Mouse (Mus musculus) embryo, embryonic 11 days (tissue): ENCODE results near the gene Btbd3.

ENCODE experiments used
- DNase-seq: peaks from one replicate; pipeline ENCODE4 v3.0.0-alpha.2; 2015

Btbd3 gene

DNA sequence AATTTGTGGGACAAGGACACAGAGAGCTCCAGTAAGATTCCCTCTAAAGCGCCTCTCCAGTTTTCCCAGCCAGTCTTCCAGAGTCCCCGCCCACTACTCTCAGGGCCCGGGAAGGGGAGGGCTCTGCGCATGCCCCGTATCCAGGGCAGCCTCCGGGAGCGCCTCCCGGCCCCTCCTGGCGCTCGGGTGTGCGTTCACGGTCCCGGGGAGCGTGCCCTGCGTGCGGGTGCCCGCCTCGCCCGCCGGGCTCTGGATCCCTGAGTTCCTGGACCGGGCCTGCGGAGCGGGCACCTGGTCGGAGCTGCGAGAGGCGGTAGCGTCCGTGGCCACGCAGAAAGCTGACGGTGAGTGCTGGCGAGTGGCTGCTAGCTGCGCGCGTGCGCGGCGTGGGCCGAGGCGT, at the start of gene Btbd3:
TSS of gene Btbd3 (plus strand) at position 155 of the 400 bp plus-strand sequence.
- DNase-seq: peak; percentile 96

DNA sequence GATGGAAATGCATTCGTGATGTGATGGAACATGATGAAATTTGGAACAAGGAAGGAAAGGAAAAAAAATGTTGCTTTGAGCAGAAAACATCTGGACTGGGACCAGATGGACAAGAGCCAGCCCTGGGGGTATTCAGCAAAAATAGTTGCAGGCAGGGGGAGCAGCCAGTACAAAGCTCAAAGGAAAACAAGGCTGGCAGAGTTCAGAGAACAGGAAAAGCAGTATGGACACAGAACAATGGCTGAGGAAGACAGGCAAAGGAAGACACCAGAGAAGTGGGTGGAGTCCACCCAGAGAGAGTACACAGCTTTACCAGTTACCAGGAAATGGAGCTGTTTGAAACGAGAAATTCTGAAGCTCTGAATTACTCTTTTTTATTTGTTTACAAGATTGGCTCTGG, 40.8 kb upstream of the Btbd3 start:
- DNase-seq: peak; percentile 22

DNA sequence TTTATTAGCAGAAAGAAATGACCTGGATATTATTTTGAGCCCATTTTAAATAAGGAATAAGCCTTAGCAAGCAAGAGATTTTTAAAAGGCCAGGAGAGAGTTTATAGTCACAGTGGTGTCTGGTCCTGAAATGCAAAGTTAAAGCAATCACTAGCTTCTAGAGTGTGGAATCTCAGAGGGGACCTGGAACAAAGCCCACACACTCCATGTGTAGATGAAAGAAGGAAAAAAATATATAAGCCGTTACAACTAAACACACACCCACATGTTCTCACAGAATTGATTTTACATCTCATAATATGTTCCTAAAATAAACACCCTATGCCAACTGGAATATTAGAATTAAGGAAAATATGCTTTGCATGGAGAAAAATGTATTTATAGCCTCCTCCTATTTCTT, 36.1 kb upstream of the Btbd3 start:
- DNase-seq: no peak

DNA sequence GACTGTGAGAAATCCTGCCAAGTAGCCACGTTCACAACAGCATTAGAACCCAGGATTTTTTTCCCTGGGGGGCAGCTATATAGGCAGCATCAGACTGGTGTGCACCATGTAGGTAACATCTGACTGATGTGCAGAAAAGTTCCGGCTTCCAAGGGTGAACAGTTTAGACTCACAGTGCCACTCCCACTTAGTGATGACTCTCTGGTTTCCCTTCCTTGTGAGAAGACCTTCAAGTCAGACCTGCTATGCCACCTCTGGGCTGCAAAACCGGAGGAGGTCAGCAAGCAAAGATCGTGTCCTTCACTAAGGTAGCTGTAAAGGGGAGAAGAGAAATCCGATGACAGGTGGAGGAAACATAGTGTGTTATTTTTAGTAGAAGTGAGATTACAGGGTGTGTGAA, 24.1 kb upstream of the Btbd3 start:
- no peak for DNase-seq

DNA sequence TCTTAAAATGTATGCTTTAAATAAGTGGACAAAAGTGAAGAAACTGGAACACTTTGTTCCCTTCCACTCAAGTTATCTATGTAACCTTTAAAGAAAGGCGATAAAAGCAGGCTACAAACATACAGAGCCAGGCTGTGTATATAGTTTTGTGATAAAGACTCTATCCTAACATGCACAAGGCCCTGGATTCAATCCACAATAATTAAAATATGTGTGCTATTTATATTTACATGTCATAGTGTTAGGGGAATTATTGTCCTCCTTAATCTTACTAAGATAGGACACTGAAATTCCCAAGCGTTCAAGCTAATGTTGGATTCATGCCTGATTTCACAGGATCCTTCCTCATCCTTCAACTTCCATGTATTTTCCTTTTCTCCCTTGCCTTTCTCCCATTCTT, 20.2 kb upstream of the Btbd3 start:
- no peak for DNase-seq

DNA sequence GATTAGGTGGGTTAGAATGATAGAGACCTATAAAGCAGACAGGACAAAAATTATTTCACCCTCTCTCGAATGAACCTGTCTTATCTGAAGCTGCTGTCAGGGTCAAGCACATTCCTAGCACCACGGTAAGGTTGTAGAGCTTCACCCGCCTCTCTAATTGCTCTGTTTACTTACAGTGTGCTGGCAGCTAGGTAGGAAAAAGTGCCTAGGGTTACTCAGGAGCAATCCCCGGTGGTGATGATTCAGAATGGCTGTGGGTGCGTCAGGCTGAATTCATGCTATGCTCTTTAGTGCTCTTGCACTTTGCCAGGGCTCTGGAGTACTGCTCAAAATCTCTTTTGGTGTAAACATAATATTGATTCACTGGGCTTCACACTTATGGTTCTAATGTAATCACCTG, 13.9 kb upstream of the Btbd3 start:
- DNase-seq: no peak

DNA sequence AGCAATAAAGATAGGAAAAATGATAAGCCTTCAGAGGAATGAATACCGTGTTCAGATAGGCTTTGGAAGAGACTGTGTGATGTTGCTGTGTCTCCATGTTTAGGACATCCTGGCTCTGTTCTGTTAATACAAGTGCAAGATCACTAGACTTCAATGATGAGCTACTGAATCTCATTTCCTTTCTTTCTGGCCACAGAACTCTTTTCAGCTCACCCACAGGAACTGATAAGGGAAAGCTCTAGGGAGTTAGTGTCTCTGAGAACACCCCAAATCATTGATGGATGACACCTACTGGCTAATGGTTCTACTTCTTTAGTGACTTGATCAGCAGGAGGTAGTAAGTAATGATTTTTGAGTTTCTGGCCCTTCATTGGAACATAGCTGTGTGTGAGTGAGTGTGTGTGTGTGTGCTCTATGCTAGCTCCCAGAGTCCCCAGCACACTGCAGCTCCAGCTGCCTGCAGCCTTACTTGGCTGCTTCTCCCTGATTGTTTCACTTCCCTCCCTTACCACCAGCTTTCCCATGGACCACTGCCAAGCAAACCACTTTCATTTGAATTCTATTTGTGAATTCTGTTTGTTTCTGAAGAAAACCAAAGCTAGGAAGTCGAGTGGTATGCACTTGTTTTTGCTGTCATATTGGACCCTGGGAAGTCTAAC, 10.6 kb upstream of the Btbd3 start:
- no peak for DNase-seq

DNA sequence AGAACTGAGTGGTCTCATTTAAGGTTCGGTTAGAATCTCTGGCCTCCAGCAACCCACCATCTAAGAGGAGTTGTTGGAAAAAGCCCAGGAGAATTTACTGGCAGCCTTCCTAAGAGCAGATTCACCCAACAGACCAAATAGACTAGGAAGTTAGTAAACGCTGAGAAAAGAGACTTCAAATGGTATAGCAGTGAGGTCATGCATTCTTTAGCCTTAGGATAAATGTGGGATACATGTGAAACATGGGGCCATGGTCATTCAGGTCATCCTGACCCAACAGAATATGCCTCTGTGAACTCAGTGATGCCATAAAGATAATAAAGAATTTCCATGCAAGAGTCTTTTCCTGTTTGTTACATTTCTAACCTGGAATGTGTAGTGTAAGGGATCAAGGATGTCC, 8.4 kb upstream of the Btbd3 start:
- DNase-seq: no peak

DNA sequence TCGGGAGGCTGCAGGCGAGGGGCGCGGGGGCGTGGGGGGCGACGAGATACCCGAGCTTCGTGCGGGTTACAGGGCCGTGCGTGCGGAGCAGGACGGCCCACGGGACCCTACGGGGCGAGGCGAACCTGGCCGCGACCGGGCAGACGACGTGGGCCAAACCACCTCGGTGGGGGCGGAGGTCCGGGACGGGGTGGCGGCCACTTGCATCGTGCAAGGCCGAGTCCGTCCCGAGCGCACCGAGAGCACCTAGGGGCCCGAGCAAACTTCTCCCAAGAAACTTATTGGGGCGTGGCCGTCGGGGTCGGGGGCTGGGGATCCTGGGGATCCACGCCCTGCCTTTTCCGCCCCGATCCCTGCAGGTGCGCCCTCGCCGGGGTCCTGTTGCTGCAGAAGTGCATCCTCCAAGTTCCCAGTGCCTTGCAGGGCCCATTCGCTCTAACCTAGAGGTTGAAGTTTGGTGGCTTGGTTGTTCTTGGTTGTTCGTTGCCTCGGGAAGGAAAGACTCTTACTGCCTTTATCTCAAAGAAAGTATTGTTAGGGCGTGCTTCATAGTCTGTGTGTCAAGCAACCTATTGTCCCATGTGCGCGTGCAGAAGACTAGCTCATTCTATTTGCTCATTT, 596 bp downstream of the Btbd3 start:
- DNase-seq: peak; percentile 53

DNA sequence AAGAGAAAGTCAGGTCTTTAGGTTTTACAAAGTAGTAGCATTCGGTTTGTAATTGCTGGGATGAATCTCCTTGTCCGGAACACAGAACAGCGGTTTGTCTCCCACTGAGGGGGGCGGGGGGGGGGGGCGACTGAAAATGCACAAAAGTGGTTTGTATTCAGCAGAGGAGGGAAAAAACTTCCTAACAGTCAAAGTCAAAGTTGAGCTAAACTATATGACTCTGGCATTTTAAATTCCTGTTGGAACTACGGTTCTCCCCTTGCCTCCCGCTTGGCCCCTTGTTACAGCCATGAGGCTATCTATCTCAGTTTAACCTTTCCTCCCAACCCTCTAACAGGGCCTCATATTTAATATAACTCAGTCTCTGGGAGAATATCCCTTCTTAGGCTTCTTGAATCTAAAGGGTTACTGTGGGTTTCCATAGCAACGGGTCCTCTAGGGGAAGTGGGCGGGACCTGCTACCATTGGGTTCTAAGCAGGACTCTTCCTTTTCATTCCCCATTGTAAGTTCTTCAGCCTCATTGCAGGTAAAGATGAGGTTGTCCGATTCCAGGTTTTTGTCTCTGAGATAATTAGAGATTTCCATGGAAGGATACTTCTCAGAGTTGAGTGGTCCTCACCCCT, 1.4 kb downstream of the Btbd3 start:
- peak; percentile 94 for DNase-seq

DNA sequence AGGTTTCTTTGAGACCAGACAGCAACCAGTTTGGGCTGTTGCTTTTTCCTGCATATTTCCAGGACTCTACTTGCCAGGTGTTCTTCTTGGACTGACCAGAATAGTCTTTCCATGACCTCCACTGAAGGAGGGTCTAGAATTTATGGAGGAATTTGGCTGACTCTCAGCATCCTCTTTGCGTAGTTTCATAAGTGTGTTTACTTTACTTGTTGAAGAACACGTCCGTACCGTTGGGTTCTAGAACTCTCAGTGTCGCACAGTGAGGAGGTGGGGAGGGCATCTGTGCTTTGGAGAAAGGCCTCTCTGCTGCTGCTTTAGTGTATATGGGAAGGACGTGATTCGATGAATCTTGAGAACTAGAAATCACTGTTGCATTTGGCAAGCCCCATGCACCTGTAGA, 4.8 kb downstream of the Btbd3 start:
- DNase-seq: no peak

DNA sequence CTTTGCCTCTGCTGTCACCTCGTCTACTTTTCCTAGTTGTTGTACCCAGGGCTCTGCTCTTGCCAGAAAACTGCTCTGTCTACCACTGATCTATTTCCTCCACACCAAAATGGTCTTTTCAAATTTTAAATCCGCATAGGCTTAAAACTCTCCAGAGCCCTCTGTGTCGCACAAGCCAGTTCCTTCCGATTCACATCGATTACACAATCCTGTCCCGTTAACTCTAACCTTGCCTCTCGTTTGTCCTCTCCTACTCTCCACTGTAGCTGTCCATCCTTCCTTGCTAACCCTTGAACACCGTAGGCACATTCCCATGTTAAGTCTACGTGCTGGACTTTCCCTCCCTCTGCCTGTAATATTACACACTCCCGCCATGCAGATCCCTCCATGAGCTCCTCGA, 6.5 kb downstream of the Btbd3 start:
- DNase-seq: no peak

DNA sequence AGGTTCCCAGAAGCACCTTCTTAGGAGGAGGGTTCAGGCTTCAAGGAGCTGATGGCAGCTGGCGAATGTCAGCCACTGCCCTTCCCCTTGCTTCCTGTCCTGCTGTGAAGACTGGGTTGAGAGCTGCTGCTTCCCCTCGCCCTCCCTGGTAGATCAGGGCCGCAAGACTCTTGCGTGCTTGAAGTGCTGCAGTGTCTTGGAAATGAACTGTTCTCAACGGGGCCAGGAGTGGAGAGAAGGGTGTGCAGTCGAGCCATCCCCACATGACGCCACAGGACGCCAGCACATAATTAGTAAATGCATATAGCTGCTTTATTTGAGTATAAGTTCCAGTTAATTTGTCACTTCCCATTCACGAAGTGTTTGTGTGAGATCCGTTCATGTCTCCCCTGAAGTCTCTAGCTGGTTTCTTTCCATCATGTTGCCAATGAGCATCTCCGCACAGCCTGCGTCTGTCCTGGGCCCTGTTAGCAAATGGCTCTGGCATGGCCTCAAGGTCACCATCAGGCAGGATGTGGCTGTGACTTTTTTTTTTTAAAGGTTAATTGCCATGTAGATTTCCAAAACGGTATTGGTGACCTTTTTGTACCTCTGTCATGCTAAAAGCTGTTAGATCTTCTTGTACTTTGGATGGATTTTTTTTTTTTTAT, 9.1 kb downstream of the Btbd3 start:
- peak; percentile 45 for DNase-seq

DNA sequence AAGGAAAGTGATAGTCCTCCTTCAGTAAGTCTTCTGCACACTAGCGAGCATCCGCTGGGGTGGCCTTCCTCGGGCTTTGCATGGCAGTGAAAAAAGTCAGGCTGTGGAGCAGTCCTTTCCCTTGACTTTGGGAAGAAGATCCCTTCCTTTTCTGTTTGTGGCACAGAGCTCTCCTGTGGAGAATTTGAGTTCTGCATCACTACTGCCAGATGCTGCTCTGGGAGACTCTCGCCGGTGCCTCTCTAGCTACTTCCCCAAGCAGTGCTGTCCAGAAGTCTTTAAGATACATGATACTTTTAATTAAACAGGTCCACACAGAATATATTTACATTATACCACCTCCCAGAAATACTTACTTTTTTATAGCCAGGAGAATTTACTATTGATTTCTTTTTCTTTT, 10.3 kb downstream of the Btbd3 start:
- DNase-seq: no peak

DNA sequence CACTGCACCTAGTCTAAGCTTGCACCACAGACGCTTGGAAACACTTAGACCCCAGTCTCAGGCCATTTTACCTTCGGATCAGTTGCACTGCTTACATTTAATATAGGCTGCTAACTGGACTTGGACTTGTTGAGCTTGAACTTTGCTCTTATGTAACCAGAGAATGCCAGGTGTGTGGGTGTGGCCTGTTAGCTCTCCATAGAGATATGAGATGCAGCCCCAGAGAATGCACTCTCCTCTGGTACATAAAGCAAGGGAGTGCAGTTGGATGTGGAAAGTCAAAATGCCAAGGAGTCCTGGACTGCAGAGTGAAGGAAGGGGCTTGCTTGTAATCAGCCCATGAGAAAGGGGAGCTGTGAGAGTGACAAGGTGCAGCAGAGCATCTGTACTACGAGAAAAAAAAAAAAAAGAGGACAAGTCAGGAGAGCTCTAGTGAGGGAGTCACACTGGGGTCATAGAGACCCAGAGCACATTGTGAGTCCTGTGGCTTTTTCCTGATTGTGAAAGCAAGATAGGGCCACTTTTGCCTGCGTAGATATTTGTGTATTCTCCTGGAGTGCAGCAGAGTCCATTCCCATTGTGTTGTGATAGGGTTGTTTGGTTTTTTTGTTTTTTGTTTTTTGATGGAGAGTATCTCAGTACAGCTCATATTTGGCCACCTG, 11.6 kb downstream of the Btbd3 start:
- DNase-seq: no peak

DNA sequence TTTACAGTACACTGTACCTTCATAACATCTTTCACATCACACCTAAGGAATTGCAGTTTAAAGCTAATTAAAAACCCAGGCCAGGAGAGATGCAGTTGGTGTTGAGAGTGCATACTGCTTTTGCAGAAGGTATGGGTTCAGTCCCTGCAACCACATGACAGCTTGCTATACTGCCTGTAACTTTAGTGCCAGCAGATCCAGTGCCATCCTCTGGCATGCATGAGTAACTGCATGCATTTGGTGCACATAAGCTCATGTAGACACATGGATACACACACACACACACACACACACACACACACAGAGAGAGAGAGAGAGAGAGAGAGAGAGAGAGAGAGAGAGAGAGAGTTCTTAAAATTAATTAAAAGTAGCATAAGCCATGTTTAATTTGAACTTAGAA, 13.0 kb downstream of the Btbd3 start:
- no peak for DNase-seq

DNA sequence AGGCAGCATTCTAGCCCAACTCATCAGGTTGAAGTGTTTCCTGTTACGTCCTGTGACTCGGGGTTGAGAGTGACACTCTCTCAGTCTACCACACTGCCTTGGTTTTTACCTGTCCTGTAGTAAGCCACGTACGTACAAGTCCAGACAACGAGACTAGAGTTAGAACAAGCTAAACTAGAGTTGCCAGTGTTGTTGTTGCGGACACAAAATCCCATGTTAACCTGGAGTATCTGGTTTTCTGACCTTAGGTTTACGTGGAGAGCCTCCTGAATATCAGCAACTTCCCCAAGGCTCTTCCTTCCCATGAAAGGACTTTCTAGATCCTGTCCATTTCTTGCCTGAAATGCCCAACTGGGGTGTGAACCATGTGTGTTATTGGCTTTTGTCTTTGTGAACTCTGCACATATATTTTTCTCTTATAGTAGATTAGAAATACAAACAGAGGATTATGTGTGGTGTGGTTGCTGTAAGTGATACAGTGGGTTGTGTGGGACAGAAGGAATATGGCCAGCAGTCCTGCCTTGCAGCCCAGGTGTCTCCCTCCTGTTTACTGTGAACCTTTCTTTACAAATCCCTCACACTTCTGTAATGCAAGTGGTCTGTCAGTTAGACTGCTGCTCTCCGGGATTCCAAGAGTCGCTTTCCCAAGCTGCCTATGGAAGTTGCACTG, 17.2 kb downstream of the Btbd3 start:
- DNase-seq: no peak

DNA sequence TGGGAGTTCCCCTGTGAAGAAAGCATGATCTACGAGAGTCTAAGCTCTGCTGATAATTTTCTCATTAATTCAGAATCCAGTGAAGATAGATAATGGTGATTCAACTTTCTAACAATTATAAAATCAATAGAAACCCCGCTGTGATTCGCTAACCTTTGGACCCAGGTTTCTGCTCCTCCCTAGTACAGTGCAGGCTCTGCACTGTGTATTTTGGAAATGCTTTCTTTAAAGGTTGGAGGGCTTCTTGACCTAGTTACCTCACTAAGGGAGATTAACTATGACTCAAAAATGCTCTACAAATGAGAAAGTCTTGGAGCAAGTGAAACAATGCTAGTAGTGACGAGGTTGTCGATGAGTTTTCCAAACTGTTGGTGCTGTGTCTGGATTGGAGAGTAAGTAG, 17.7 kb downstream of the Btbd3 start:
- DNase-seq: no peak

DNA sequence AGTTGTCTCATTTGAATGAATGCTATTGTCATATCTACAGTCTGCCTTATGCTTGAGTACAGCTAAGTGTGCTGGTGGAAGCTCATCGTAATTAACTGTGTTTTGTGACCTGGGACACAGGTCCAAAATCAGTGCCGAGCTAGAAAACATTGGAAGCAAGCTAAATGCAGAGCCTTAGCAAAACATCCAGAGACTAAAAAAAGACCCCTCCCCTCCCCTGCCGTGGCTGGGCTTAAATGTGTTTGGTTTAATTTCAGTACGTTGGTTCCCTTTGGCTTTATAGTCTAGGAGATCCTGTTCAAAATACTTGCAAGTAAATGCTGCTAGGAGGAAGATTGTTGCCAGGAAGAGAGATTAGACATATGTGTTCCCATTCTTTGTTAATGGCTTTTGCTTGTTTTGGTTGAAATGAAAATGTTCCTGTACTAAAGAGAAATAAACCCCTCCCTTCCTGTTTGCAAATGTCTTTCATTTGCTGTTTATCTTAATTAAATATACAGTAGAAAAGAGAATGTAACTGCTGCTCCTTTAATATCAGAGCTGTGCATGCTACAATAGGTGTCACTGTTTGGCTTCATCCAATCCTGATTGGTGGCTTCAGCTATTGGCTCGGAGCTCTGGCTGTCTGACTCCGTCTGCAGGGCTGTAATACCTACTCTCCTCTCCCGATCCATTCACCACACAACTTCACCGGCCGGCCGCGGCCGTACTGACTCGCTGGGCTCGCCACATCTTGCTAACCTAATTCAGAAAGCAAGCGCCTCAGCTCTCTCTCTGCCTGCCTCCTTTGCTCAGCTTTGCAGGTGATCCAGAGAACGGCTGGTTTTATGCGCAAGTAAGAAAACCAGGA, 21.7 kb downstream of the Btbd3 start:
- DNase-seq: peak; percentile 76

DNA sequence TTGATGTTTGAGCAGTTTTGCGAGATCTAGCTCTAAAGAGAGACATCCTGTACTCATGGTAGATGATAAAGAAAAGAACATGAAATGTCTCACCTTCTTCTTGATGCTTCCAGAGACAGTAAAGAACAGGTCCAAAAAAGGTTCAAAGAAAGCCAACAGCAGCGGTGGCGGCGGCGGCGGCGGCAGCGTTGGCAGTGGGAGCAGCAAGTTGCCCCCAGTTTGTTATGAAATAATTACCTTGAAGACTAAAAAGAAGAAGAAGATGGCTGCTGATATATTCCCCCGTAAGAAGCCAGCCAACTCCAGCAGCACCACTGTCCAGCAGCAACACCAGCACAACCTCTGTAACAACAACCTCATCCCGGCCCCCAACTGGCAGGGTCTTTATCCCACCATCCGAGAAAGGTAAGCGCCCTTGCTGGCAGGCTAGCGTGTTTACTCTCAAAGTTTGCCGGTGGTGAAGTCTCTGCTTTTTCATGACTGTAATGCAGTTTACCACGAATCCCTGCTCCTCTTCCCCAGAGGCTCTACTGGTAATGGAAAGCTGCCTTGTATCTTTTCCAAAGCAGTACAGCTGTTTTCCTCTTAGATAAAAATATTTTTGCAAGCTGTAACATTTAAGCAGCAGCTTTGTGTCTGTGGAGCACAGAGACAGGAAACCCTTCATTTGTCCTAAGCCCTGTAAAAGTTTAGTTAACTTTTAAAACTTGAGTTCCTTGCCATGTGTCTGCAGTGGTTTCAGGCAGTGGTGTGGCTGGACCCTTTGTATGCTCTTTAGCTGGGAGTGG, 22.7 kb downstream of the Btbd3 start:
- DNase-seq: no peak

DNA sequence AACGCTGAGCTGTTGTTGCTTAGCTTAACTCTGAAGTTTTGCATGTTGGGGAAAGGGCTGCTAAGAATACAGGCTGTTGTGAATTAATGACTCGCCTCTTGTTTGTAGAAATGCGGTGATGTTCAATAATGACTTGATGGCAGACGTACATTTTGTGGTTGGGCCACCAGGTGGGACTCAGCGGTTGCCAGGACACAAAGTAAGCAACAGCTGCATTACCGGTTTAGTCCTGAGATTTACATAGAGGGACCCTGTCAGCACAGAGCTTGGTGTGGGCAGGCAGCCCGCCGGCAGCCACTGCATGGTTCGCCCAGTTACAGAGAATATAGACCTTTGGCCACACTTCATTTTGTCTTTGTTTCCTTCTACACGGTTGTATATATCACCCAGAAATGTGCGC, 23.3 kb downstream of the Btbd3 start:
- DNase-seq: peak; percentile 20
